Mouse (Mus musculus) adrenal gland, postnatal 25 days (tissue): ENCODE measurements around the gene Tekt1. TPM values are rescaled to one million over a fixed set of nuclear protein-coding genes. Genes with fewer than 3 reads are reported as not detected.
"Not testable (repeated sequence)": the region's sequence is repeated elsewhere in the genome, so short reads cannot be mapped to it uniquely, and the experiment has no call there.

Source experiments
- DNase-seq: peaks from one replicate; pipeline ENCODE4 v3.0.0; 2021; ENCODE audit warnings: mixed read lengths
- total RNA-seq: library from RNA; stranded (reverse); gene quantifications from 2 replicates; pipeline ENCODE4 v1.2.3, GENCODE M21; 2021

Gene Tekt1
- total RNA-seq, 1 experiment from 2014 or later, result 0.21 TPM

- DNase-seq, result no peak
Observed at GRCm38 (mm10) chr11:72389407-72390142, 27.3 kb upstream of the Tekt1 start.

DNA sequence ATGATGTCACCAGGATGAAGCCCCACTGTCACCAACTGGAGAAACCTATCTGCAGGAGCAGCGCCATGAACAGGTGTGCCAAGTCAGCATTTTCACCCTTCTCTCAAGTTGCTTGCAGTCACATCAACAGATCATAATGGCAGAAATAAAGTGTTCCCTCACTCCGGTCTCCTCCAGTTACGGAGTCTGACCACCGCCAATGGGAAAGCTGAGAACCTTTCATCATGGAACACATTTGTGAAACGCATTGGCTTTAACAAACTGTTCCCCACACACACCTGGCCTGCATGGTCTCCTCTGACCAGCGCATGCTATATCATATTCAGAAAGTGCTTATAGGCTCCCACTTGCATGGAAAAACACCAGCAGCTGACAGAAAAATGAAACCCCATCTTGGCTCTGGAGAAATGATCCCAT lies 25.9 kb upstream of the Tekt1 start:
- no peak for DNase-seq

GRCm38 (mm10) chr11:72379351-72379750 lies 17.1 kb upstream of the Tekt1 start:
- DNase-seq, result no peak

- DNase-seq, result no peak
Observed at GRCm38 (mm10) chr11:72378222-72378621, 16.0 kb upstream of the Tekt1 start.

- DNase-seq, result no peak
Observed at GRCm38 (mm10) chr11:72376562-72376961, 14.3 kb upstream of the Tekt1 start.

GRCm38 (mm10) chr11:72369904-72370672 lies 7.8 kb upstream of the Tekt1 start:
- DNase-seq, result no peak

- no peak for DNase-seq
Observed at GRCm38 (mm10) chr11:72367934-72368674, 5.9 kb upstream of the Tekt1 start.

- DNase-seq, result peak; percentile 55
Observed at GRCm38 (mm10) chr11:72366126-72366525, 3.9 kb upstream of the Tekt1 start.

GRCm38 (mm10) chr11:72364526-72364925 lies 2.3 kb upstream of the Tekt1 start:
- no peak for DNase-seq

DNA sequence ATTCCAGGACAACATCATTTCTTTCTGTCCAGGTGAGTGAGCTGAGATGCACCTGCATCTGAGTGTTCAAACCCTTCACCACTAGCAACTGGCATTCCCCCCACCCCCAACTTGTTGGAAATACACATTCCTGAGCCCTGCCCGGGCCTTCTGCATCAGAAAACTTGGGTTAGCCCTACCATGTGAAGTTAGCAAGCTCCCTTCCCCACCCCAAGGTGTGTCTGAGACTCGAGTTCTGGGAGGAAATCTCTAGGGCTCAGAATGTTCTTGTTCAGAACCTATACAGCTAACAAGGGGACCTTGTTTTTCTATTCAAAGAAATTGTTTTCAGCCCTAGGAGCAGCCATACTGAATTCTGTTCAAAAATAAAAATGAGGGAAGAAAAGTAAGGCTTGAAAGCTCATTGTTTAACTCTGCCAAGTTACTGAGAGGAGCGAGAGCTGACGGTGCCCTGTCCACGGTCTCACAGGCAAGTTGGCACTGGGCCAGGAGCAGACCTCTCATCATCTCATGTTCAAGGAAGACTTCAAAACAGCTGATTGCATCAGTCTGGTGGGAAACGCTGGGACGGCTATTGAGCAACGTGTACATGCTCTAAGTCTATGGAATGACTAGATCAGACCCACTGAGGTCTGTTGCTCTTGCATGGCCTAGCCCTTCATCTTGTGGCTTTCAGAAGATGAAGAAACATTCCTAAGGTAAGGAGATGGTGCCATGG lies 1.4 kb upstream of the Tekt1 start:
- peak; percentile 35 for DNase-seq

DNA sequence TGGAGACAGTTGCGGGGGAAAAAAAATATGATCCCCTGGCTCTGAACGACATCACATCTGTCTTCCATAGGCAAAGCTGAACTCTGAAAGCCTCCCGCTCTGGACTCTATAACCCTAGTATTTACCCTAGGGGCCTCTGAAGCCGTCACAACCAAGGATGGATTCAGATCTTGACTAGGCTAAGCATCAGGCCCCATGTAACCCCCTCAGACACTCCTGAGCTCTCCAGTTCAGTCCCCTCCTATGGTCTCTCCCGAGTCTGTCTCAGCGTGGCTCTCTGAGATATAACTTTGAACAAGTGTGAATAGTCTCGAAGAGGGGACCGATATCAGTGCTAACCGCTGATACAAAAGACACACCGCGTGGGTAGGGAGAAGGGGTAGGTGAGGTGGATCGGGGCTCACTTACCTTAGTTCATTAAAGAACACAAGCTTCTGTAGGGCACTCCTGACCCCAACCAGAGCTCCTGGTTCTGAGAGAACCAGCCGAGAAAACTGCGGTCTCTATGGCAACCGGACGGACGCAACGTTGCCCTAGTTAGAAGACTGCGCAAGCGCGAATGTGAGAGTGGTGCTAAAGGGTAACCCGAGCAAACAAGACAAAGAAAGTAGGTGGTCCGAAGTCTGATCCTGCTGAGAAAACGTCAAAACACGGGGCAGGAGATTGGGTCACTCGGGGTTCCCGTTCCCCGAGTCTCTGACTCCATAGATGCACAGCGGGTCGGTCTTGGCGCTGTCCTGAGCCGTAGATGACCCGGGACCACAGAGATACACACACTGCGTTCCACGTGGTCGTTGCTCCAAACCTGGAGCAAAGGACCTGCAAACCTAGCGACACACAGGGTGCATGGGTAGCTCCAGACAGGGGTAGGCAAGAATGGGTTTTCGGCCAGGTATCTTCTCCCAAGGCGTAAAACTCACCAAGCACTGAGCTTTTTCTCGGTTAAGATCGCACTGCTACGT lies 576 bp downstream of the Tekt1 start:
- DNase-seq, result peak; percentile 66

DNA sequence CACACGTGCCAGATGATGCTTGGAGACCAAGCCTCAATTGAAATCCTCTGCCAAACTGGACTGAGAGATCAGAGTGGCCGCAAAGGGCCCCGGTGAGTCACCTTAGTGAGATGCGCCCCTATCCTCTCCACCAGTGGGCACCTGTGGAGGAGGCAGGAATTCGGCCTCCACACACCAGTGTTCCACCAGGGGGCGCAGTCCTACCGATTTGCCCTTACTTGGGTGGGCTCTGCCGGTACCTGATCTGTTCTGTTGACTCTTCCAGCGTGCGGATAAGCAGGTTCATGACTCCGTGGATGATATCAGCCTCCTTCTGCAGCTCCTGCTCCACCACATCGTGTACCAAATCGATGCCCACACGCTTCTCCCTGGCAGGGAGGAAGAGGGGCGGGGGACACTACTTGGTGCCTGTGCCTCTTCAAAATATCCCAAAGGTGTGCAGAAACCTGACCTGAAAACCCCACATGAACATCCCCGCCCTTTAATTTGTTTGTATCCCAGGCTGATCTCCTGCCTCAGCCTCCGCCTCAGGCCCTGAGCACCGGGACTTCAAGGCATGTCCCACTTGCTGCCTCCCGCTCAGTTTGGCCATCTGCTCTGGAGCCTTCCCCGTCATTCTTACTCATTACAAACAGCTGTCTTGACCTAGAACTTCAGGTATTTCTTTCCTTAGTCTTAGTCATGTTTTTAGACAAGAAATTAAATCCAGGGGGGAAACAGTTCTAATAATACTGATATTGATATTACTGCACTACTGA lies 7.1 kb downstream of the Tekt1 start:
- DNase-seq, result peak; percentile 82

GRCm38 (mm10) chr11:72353186-72353585 lies 9.1 kb downstream of the Tekt1 start:
- DNase-seq, result no peak

DNA sequence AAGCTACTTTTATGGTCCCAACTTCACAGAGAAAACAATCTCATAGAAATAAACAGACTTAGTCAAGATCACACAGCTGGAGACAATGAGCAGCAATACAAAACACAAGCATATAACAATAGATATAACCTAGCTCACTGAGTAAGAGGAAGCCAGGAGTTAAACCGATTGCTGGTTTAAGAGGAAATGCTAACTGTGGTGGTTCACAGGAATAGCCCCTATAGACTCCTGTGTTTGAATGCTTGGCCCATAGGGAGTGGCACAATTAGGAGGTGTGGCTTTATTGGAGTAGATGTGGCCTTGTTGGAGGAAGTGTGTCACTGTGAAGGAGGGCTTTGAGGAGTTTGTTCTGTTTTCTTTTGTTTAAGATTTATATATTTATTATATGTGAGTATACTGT lies 10.0 kb downstream of the Tekt1 start:
- no peak for DNase-seq

DNA sequence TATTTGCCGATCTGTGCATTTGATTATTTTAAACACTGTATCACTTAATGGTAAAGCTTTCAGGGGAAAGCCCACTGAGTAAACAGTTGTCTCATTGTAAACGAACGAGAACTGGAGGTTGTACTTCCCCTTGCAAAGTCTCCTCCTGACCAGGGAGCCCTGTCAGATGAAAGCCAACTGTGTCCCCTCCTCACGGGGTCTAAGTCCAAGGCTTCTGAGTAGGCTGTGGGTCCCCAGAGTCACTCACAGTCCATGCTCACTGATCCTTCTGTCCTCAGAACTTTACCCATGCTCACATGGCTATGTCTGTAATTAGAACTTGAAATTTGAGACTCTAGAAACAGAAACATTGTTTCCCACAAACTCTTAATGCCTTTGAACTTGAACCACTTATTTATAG lies 12.6 kb downstream of the Tekt1 start:
- DNase-seq, result no peak

DNA sequence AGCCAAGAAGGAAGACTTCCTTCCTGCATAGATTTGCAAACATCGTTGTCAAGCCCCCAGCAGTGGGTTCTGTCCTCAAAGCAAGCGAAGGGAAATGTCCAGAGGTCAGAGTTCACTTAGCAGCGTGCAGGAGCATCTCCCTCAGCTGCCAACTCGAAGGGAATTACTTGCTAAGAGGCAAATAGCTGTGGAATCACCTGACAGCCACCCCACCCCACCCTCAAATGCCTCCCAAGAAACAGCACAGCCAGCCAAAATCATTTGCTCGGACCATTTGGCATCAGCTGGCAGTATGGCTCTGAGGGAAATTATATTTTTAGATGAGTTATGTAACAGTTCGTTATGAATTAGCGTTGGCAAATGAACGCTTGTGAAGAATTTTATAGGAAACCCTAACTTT lies 13.2 kb downstream of the Tekt1 start:
- DNase-seq, result no peak

- no peak for DNase-seq
Observed at GRCm38 (mm10) chr11:72348563-72348962, 13.7 kb downstream of the Tekt1 start.

- DNase-seq, result no peak
Observed at GRCm38 (mm10) chr11:72344486-72344885, 17.8 kb downstream of the Tekt1 start.

DNA sequence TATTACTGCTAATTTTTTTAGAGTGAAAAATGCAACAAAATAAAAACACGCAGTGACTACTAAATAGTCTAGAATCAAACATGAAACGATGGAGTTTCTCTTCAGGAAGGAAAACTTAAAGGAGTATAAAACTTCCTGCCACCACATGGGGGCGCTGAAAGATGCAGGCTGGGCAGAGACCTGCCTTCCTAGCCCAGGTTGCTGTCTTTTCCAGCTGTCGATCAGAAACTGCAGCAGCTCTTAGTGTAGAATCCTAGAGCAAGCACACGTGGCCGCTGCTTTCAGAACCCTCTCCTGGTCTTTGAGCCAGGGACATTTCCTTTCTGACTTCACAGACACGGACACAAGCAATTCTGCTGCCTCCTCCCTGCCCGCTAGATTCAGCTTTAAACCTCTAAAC lies 18.3 kb downstream of the Tekt1 start:
- DNase-seq, result peak; percentile 60

- not testable (repeated sequence) for DNase-seq
Observed at GRCm38 (mm10) chr11:72343238-72343625, 19.0 kb downstream of the Tekt1 start.
